1 mouse cellular context compared by ENCODE assay signal in genomic region chr15:89373762-89374248, GRCm38 (mm10).
TF ChIP-seq lines count a peak whose summit lies in the region.

Gene Sco2 (minus strand): TSS chr15:89373846.

TF ChIP-seq in CH12.LX, 34 proteins besides CTCF, POLR2A, EP300 and RAD21 (continued from another document):
- TF ChIP-seq ZKSCAN1 (IDR thresholded peaks at IDR 0.05; ENCODE audit: borderline replicate concordance, low read depth, low read length) (no peak), ELF1 (IDR thresholded peaks at IDR 0.05; ENCODE audit: low read depth, low read length) (peak; percentile 69; the same call in 1 of the 2 replicates), BHLHE40 (IDR thresholded peaks at IDR 0.05; ENCODE audit: low read depth, low read length) (peak; percentile 95), UBTF (IDR thresholded peaks at IDR 0.05; ENCODE audit: low read depth, low read length) (no peak), MXI1 (IDR thresholded peaks at IDR 0.05; ENCODE audit: low read depth, low read length) (peak; percentile 82; the same call in 1 of the 2 replicates), SIN3A (IDR thresholded peaks at IDR 0.05; ENCODE audit: low read length) (peak; percentile 71; the same call in 1 of the 2 replicates), ZMIZ1 (IDR thresholded peaks at IDR 0.05; ENCODE audit: low read depth, low read length) (no peak; the same call in 1 of the 2 replicates), POLR2AphosphoS2 (IDR thresholded peaks at IDR 0.05; ENCODE audit: low read depth, low read length) (no peak), SMC3 (IDR thresholded peaks at IDR 0.05; ENCODE audit: low read depth, low read length) (peak; percentile 64), ZNF384 (IDR thresholded peaks at IDR 0.05; ENCODE audit: low read depth, low read length) (no peak), MAFK (IDR thresholded peaks at IDR 0.05; ENCODE audit: insufficient replicate concordance, low read length) (no peak), IRF4 (IDR thresholded peaks at IDR 0.05; ENCODE audit: low read depth, low read length) (0 out of 2 replicates have a peak, but pooled peaks have one; percentile 4), NELFE (IDR thresholded peaks at IDR 0.05; ENCODE audit: low read depth, low read length) (peak; percentile 63; the same call in 1 of the 2 replicates), HCFC1 (IDR thresholded peaks at IDR 0.05; ENCODE audit: low read depth, low read length) (peak; percentile 56)
